ENCODE assay signal across 8 mouse cellular contexts in the genomic region with DNA sequence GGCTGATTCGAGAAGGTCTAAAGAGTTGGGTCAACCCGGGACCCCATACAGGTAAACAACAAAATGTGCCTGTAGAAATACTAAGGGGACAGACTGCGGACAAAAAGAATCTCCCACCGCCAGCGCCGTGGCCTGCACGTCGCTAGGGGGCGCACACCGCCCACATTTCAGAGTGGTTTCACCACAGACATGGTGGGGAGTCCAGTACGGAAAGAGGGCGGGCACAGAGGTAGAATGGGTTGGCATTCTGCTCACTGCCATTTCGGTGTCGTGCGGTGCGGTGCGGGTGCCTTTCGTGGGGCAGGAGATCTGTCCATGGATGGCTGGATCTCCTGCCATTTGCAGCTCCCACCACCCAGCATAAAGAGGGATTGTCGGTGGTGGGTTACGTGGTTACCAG. TPM values are rescaled to one million over a fixed set of nuclear protein-coding genes. Genes with fewer than 3 reads are reported as not detected.
DNase-seq lines count a peak whose midpoint lies in the region; ATAC-seq lines count a peak whose summit lies in the region.

No protein-coding gene starts in this region.

- H3K4me2 ChIP-seq in intestine, embryonic 14.5 days (ENCODE audit: low read length) = peak overlapping the region; percentile 91

- H3K27me3 ChIP-seq in intestine, embryonic 14.5 days (replicated peaks; ENCODE audit: control insufficient read depth, insufficient read depth, low read length) = peaks cover 6% of the 10 kb centered on the region

- H3K4me1 ChIP-seq in intestine, embryonic 14.5 days (replicated peaks; ENCODE audit: control insufficient read depth, insufficient read depth, low read length) = peaks cover 17% of the 10 kb centered on the region

- H3K27ac ChIP-seq in intestine, embryonic 14.5 days (ENCODE audit: low read depth) = no peak overlapping the region

- peak; percentile 96 for DNase-seq in embryo, embryonic 10 days (ENCODE audit: low spot score)
- DNase-seq in gastrocnemius, postnatal 14 days = peak; percentile 88
- peak; percentile 94 for DNase-seq in intestine, embryonic 14.5 days (ENCODE audit: low spot score)
- DNase-seq in left cerebral cortex, postnatal 14 days (ENCODE audit: low spot score in 2 of 2) = peak; percentile 89 to 91
- DNase-seq in right cerebral cortex, postnatal 14 days = peak; percentile 91
- peak; percentile 85 to 88 for DNase-seq in urinary bladder, postnatal 36 days (ENCODE audit: low spot score in 2 of 2)

- no peaks in the 10 kb centered on the region for H3K9me3 ChIP-seq in intestine, embryonic 14.5 days (ENCODE audit: control insufficient read depth, low read length)

- intact Hi-C loops in gastrocnemius, postnatal 14 days (cut with DNase I; ENCODE audit: low total_unique reads) = loop anchor here (2.0 to 5.0 kb wide), 2 partner anchors 180 to 305 kb away; no protein-coding TSS in a partner anchor
- intact Hi-C loops in left cerebral cortex, postnatal 14 days (cut with DNase I) = loop anchor here (1.0 to 5.0 kb wide), 5 partner anchors 95 to 306 kb away; no protein-coding TSS in a partner anchor

- H3K9ac ChIP-seq in intestine, embryonic 14.5 days (ENCODE audit: low read length) = peak overlapping the region; percentile 27

- peaks cover 31% of the 10 kb centered on the region for H3K36me3 ChIP-seq in intestine, embryonic 14.5 days (ENCODE audit: control insufficient read depth, insufficient read depth, low read length)

- ATAC-seq in activated CD4-positive, CD25-positive, alpha-beta regulatory T cell, adult 4 months = peak; percentile 78
- ATAC-seq in intestine, embryonic 14.5 days (replicated peaks; ENCODE audit: low FRiP score, low TSS enrichment, low read depth) = no peak; the same call in 1 of the 2 replicates
- ATAC-seq in megakaryocyte-erythroid progenitor cell, adult 5-6 weeks (replicated peaks; ENCODE audit: low FRiP score, low TSS enrichment, poor library complexity, severe bottlenecking) = peak; percentile 69

- WGBS in intestine, embryonic 14.5 days = 3% methylated on average over 20 of the region's 20 CpGs

- peak overlapping the region; percentile 44 for H3K4me3 ChIP-seq in intestine, embryonic 14.5 days (ENCODE audit: low read depth, low read length)

RNA-seq across cellular contexts. Expression of gene Ccnd1, which starts 2.2 kb away (rescaled TPM):
- polyA plus RNA-seq in activated CD4-positive, CD25-positive, alpha-beta regulatory T cell, adult 4 months (2017; shearing (Covaris generic)) = 1 to 10 TPM; 1.1 to 1.2 TPM
- total RNA-seq in gastrocnemius, postnatal 14 days (2021) = 10 to 100 TPM; 12.5 to 31.5 TPM
- polyA plus RNA-seq in intestine, embryonic 14.5 days (2014; fragmentation: Nextera tagmentation; extraction: Ambion mirVana) = 83.8 and 94.8 TPM in 2 replicates
- total RNA-seq in left cerebral cortex, postnatal 14 days (2021) = 10 to 100 TPM; 26.3 to 39.2 TPM
- 3.8 and 5.3 TPM in 2 replicates for total RNA-seq in megakaryocyte-erythroid progenitor cell, adult 5-6 weeks (2014; fragmentation: Nextera tagmentation)
- 5.9 and 6.7 TPM in 2 replicates for total RNA-seq in megakaryocyte-erythroid progenitor cell, adult 5-6 weeks (2017)

RNA-seq across cellular contexts. Expression of gene LTO1, which starts 22.6 kb away (rescaled TPM):
- 10 to 100 TPM; 34.4 to 34.5 TPM for polyA plus RNA-seq in activated CD4-positive, CD25-positive, alpha-beta regulatory T cell, adult 4 months (2017; shearing (Covaris generic))
- 1 to 10 TPM; 7.6 to 8.5 TPM for total RNA-seq in gastrocnemius, postnatal 14 days (2021)
- 19.0 and 19.1 TPM in 2 replicates for polyA plus RNA-seq in intestine, embryonic 14.5 days (2014; fragmentation: Nextera tagmentation; extraction: Ambion mirVana)
- total RNA-seq in left cerebral cortex, postnatal 14 days (2021) = 10 to 100 TPM; 20.2 to 25.2 TPM
- total RNA-seq in megakaryocyte-erythroid progenitor cell, adult 5-6 weeks (2014; fragmentation: Nextera tagmentation) = 21.0 and 40.2 TPM in 2 replicates
- total RNA-seq in megakaryocyte-erythroid progenitor cell, adult 5-6 weeks (2017) = 27.1 and 30.4 TPM in 2 replicates

RNA-seq across cellular contexts. Expression of gene Fgf15, which starts 41.2 kb away (rescaled TPM):
- polyA plus RNA-seq in activated CD4-positive, CD25-positive, alpha-beta regulatory T cell, adult 4 months (2017; shearing (Covaris generic)) = not detected
- not detected for total RNA-seq in gastrocnemius, postnatal 14 days (2021)
- not detected in 2 replicates for polyA plus RNA-seq in intestine, embryonic 14.5 days (2014; fragmentation: Nextera tagmentation; extraction: Ambion mirVana)
- total RNA-seq in left cerebral cortex, postnatal 14 days (2021) = not detected
- total RNA-seq in megakaryocyte-erythroid progenitor cell, adult 5-6 weeks (2014; fragmentation: Nextera tagmentation) = not detected in 2 replicates
- 0.52 and 0.88 TPM in 2 replicates for total RNA-seq in megakaryocyte-erythroid progenitor cell, adult 5-6 weeks (2017)
